Mouse (Mus musculus): Measurements from ENCODE around the gene Stam2.

- TF ChIP-seq CTCF (IDR thresholded peaks at IDR 0.05; ENCODE audit: insufficient read depth, low read length) (no peak), POLR2A (IDR thresholded peaks at IDR 0.05; ENCODE audit: borderline replicate concordance, extremely low read depth, low read depth, low read length) (no peak)
Measured at GRCm38 (mm10) chr2:52647255-52647998, 94.7 kb downstream of the Stam2 start.

All from lung, adult 2 months (tissue).